Mouse (Mus musculus): Measurements from ENCODE around the gene Tas2r135. TPM values are rescaled to one million over a fixed set of nuclear protein-coding genes. Genes with fewer than 3 reads are reported as not detected.

The Tas2r135 gene
- polyA plus RNA-seq, 1 experiment from 2014 or later: not detected

DNA sequence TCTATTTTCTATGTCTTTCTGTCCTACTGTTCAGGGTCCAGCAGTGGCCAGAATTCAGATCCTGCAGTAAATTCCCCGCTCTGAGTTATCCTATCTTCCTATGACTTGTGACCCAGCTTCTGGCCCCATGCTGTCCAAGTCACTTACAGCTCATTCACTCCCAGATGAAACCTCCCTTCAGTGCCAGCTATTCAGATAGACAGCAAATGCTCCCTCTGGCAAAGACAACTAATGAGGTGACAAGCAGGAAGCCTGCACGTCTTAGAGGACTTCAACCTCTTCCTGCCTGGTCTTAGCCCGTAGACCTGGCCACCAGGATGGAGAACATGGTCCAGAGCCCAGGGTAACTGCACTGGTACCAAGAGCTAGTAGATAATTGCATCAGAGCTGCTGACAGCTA lies 42.3 kb upstream of the Tas2r135 start:
- ATAC-seq (ENCODE audit: insufficient number of reproducible peaks, low FRiP score, low TSS enrichment, low read depth): no peak
- no peak overlapping the region for H3K4me3 ChIP-seq (replicated peaks)
- WGBS: 60% methylated on average over 3 of the region's 3 CpGs

DNA sequence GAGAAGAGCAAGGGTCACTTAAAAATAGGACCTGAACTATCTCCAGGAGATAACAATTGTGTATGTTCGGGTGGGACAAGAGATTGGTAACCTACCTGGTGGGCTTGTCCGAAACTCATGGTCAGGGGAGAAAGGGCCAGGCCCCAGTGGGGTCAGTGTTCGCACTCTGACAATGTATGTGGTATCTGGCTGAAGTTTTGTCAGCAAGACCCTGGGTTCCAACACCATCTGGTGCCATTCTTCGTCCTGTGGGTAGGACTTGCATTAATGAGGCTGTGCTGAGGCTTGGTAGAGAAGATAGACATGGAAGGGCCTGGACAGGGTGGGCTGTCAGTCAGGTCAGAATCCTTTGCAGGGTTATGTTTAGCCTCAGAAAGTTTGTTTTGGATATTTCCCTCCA lies 41.2 kb upstream of the Tas2r135 start:
- WGBS: 89% methylated on average over 4 of the region's 4 CpGs
- Histone ChIP-seq H3K9me3 (replicated peaks) (no peaks in the 10 kb centered on the region), H3K4me3 (replicated peaks) (no peak overlapping the region), H3K9ac (no peak overlapping the region), H3K4me2 (replicated peaks) (no peak overlapping the region), H3K36me3 (peaks cover 24% of the 10 kb centered on the region), H3K27me3 (no peaks in the 10 kb centered on the region), H3K4me1 (no peaks in the 10 kb centered on the region), H3K27ac (replicated peaks) (no peak overlapping the region)
- ATAC-seq (ENCODE audit: insufficient number of reproducible peaks, low FRiP score, low TSS enrichment, low read depth): no peak

More for the DNA sequence above, 42.3 kb upstream of the Tas2r135 start:
- H3K4me1 ChIP-seq: no peaks in the 10 kb centered on the region
- no peak overlapping the region for H3K27ac ChIP-seq (replicated peaks)
- peaks cover 35% of the 10 kb centered on the region for H3K36me3 ChIP-seq
- no peaks in the 10 kb centered on the region for H3K27me3 ChIP-seq
- no peak overlapping the region for H3K4me2 ChIP-seq (replicated peaks)
- no peaks in the 10 kb centered on the region for H3K9me3 ChIP-seq (replicated peaks)
- no peak overlapping the region for H3K9ac ChIP-seq

DNA sequence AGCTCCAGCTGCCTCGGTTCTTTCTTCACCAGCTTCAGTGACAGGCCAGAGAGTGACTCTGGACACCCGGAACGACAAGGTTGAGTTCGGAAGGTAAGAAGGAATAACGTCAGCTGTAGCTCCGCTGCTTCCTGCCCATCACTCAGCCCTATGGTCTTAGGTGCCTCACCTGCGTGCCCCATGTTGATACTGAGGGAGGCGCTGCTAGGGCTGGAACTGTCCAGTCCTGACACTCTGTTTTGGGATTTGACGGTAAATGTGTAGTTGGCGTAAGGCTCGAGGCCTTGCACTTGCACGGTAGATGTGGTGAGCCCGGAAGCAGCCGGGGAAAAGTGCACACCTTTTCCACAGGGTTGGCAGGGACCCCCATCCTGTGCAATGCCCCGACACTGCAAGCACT lies 40.6 kb upstream of the Tas2r135 start:
- Histone ChIP-seq H3K27me3 (no peaks in the 10 kb centered on the region), H3K9me3 (replicated peaks) (no peaks in the 10 kb centered on the region), H3K9ac (no peak overlapping the region), H3K4me3 (replicated peaks) (no peak overlapping the region), H3K27ac (replicated peaks) (no peak overlapping the region), H3K4me1 (no peaks in the 10 kb centered on the region), H3K36me3 (peaks cover 18% of the 10 kb centered on the region; the same call in 1 of the 2 replicates), H3K4me2 (replicated peaks) (no peak overlapping the region)
- ATAC-seq (ENCODE audit: insufficient number of reproducible peaks, low FRiP score, low TSS enrichment, low read depth): no peak
- WGBS: 89% methylated on average over 15 of the region's 15 CpGs

DNA sequence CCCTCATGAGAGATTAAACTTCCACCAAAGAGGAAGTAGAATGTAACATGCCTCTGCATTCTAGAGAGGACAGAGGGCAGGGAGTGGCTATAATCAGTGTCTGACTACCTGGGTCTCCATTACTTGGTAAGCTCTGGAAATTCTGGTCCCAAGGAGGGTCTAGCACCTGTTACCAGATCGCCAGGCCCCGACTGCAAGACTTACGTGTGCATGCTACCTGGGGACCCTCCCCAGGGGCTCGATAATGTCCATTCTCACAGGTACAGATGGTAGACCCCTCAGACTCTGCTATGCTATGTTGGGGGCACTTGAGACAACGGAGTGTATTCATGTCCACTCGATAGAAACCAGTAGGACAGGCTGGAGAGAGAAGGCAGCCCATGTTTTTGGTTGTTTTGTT lies 40.0 kb upstream of the Tas2r135 start:
- no peak for ATAC-seq (ENCODE audit: insufficient number of reproducible peaks, low FRiP score, low TSS enrichment, low read depth)
- Histone ChIP-seq H3K27ac (replicated peaks) (no peak overlapping the region), H3K4me2 (replicated peaks) (no peak overlapping the region), H3K4me1 (no peaks in the 10 kb centered on the region), H3K9me3 (replicated peaks) (no peaks in the 10 kb centered on the region), H3K4me3 (replicated peaks) (no peak overlapping the region), H3K36me3 (peaks cover 12% of the 10 kb centered on the region; the same call in 1 of the 2 replicates), H3K9ac (no peak overlapping the region), H3K27me3 (no peaks in the 10 kb centered on the region)
- 87% methylated on average over 6 of the region's 6 CpGs for WGBS

DNA sequence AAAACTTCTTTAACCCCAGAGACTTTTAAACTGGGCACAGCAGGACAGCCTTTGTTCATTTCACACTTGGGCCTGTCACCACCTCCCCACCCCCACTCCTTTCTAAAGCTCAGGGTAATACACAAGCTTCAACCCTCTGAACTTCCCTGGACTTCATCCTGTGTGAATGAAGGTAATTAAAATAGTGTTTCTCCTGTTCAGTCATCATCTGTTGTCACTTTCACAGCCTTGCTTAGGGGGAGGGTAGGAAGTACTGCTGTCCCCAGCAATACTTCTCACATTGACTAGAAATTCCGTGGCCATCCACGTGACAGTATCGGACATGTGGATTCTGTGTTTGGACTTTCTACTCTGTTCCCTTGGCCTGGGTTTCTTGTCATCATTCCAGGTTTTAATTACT lies 35.4 kb upstream of the Tas2r135 start:
- no peak overlapping the region for H3K9ac ChIP-seq
- peaks cover 28% of the 10 kb centered on the region for H3K4me1 ChIP-seq
- no peak overlapping the region for H3K4me2 ChIP-seq (replicated peaks)
- H3K9me3 ChIP-seq (replicated peaks): no peaks in the 10 kb centered on the region
- no peaks in the 10 kb centered on the region for H3K27me3 ChIP-seq
- no peak for ATAC-seq (ENCODE audit: insufficient number of reproducible peaks, low FRiP score, low TSS enrichment, low read depth)
- no peak overlapping the region for H3K27ac ChIP-seq (replicated peaks)
- WGBS: 27% methylated on average over 3 of the region's 3 CpGs
- no peaks in the 10 kb centered on the region for H3K36me3 ChIP-seq
- no peak overlapping the region for H3K4me3 ChIP-seq (replicated peaks)

DNA sequence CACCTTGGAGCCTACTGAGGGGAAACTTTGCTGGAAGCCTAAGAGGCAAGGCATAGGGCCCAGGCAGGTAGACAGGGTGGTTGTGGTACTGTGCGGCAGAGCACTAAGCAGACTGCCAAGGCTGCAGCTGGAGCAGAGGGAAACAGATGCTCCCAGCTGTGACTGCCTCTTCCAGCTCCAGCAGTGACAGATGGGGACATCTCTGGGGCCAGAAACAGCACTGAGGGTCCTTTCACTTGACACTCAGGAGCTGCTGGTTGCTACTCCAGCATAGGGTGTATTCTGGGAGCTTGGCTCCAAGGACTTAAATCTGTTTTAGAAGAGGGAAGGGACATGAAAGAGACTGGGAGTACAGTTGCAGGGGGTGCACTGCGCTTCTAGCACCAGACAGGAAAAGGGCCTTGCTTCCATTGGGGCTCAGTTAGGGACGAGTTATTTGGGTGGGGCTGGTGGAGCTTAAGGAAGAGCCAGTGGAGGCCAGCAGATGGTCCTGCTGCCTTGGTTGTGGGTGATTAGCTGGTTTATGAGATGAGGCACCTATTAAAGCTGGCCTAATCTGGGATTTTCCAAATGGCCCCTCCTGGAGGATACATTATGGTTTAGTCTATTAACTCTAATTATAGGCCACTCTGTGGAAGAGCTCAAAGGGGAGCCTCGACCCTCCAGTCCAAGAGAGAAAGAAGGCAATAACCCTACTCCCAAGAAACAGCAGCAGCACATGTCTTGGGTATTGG lies 34.4 kb upstream of the Tas2r135 start:
- H3K4me1 ChIP-seq: peaks cover 32% of the 10 kb centered on the region
- no peak overlapping the region for H3K27ac ChIP-seq (replicated peaks)
- 42% methylated on average over 4 of the region's 4 CpGs for WGBS
- no peak for ATAC-seq (ENCODE audit: insufficient number of reproducible peaks, low FRiP score, low TSS enrichment, low read depth)
- no peaks in the 10 kb centered on the region for H3K27me3 ChIP-seq
- no peak overlapping the region for H3K9ac ChIP-seq
- H3K36me3 ChIP-seq: no peaks in the 10 kb centered on the region
- H3K9me3 ChIP-seq (replicated peaks): no peaks in the 10 kb centered on the region
- H3K4me3 ChIP-seq (replicated peaks): no peak overlapping the region
- H3K4me2 ChIP-seq (replicated peaks): no peak overlapping the region

DNA sequence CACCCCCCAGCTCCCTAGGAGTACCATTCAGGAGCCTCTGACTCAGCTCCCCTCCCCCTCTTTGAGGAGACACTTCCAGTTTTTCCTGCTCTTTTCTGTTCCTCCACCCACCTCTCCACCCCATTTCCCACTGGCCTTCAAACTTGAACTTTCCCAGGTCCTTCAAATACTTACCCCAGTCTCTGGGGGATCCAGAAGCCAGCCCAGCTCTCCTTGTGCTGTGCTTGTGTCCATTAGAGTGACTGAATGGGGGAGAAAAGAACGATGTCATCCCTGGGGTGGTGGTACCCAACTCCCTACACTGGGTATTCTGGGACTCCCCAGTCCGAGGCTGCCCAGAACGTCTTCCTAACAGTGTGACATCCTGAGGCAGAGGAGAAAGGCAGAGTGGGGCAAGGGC lies 33.2 kb upstream of the Tas2r135 start:
- 15% methylated on average over 3 of the region's 3 CpGs for WGBS
- Histone ChIP-seq H3K4me3 (replicated peaks) (peak overlapping the region; percentile 60), H3K9me3 (replicated peaks) (no peaks in the 10 kb centered on the region), H3K4me2 (replicated peaks) (peak overlapping the region; percentile 94), H3K27ac (replicated peaks) (peak overlapping the region; percentile 81), H3K27me3 (no peaks in the 10 kb centered on the region), H3K9ac (no peak overlapping the region), H3K36me3 (no peaks in the 10 kb centered on the region), H3K4me1 (peaks cover 32% of the 10 kb centered on the region)
- ATAC-seq (ENCODE audit: insufficient number of reproducible peaks, low FRiP score, low TSS enrichment, low read depth): 0 out of 2 replicates have a peak, but pooled peaks have one; percentile 6

DNA sequence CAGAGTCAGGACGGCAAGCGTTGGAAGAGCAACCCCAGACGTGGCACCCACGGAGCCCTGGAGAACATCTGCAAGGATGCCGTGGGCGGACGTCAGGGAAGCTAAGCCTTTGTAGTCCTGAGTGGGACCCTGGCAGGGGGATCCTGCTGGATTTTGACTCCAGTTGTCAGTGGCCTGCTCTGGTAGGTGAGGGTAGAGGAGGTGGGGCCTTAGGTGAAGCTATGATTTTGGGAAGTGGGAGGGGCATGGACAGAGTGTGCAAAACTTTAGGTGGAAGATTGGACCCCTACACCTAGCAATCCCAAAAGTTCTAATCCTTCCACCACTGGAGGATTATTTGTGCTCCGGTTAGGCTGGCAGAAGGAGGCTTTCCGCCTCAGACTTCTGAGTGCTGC lies 32.8 kb upstream of the Tas2r135 start:
- 0 out of 2 replicates have a peak, but pooled peaks have one; percentile 26 for ATAC-seq (ENCODE audit: insufficient number of reproducible peaks, low FRiP score, low TSS enrichment, low read depth)
- peak overlapping the region; percentile 81 for H3K27ac ChIP-seq (replicated peaks)
- H3K4me3 ChIP-seq (replicated peaks): peak overlapping the region; percentile 60
- H3K4me2 ChIP-seq (replicated peaks): peak overlapping the region; percentile 94
- H3K27me3 ChIP-seq: no peaks in the 10 kb centered on the region
- H3K36me3 ChIP-seq: no peaks in the 10 kb centered on the region
- no peaks in the 10 kb centered on the region for H3K9me3 ChIP-seq (replicated peaks)
- H3K4me1 ChIP-seq: peaks cover 32% of the 10 kb centered on the region
- H3K9ac ChIP-seq: no peak overlapping the region
- 10% methylated on average over 9 of the region's 9 CpGs for WGBS

DNA sequence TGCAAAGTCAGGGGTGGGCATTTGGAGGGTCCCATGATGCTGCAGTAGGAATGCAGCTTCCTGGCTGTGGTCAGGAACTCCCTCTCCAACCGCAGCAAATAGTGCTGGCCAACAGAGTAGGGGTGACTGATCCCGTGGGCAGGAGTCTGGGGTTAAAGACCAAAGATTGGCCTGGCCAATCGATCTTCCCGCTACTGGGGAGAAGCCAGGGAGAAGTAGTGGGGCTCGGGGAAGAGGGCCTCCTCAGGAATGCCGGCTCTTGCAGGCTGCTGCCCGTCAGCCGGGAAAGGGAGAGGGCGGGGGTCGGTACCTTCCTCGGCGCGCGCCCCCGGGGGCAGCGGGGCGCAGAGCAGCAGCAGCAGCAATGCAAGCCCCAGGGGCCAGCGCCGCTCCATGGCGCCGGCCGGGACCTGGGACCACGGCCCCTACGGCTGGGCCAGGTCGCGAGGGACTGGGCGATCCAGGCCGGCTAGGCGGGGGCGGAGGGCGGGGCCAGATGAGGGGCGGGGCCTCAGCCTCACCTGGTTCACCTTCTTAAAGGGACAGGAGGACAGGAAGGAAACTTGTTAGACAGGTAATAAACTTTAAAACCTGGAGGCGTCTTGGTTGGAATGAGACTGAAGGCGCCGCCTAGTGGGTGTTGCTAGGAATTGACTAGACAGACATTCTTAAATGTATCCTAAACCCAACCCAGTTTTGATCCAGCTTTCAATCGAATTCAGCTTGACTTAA lies 32.3 kb upstream of the Tas2r135 start, which contains the start of gene Epha1:
Epha1 (minus strand) TSS at position 453 of the 732 bp plus-strand sequence.
- under 1% methylated on average over 36 of the region's 36 CpGs for WGBS
- ATAC-seq (ENCODE audit: insufficient number of reproducible peaks, low FRiP score, low TSS enrichment, low read depth): peak; percentile 60
- peak within 1 kb of the TSS; percentile 60 for H3K4me3 ChIP-seq (replicated peaks)
- peak within 1 kb of the TSS; percentile 94 for H3K4me2 ChIP-seq (replicated peaks)
- peak within 1 kb of the TSS; percentile 47 for H3K9ac ChIP-seq
- no peaks in the 10 kb centered on the region for H3K9me3 ChIP-seq (replicated peaks)
- H3K4me1 ChIP-seq: peaks cover 32% of the 10 kb centered on the region
- peak within 1 kb of the TSS; percentile 81 for H3K27ac ChIP-seq (replicated peaks)
- H3K36me3 ChIP-seq: no peaks in the 10 kb centered on the region
- no peaks in the 10 kb centered on the region for H3K27me3 ChIP-seq

DNA sequence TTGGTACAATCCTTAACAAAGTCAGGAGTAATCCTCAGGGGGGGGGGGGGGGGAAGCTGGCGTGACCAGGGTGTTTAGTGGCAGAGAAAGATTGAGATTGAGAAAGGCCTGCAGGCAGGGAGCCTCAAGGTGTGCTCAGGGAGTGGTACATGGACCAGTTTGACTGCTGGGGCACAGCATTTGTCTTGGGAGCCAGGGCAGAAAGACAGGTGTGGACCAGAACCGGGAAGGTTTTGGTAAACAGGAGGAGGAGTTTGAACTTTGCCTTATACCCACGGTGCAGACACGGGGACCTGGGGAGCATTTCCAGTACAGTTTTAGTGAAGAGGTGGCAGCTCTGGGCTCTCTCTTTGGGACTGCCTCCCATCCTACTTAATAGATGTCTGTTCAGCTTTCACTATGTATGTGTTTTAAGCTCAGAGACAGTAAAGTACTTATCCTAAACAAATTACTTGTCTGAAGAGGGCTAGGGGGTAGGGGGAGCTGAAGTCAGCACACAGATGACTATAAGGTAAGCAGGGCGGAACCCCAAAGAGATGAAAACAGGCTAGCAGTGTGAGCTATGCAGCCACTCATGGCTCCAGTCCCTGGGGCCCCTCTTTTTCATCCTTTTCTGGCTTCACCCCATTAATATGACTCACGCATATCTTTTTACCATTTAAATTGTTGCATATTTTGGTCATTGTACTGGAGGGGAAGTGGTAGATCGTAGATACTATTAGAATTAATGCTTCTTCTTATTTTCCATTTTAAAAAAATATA lies 31.4 kb upstream of the Tas2r135 start:
- ATAC-seq (ENCODE audit: insufficient number of reproducible peaks, low FRiP score, low TSS enrichment, low read depth): no peak

DNA sequence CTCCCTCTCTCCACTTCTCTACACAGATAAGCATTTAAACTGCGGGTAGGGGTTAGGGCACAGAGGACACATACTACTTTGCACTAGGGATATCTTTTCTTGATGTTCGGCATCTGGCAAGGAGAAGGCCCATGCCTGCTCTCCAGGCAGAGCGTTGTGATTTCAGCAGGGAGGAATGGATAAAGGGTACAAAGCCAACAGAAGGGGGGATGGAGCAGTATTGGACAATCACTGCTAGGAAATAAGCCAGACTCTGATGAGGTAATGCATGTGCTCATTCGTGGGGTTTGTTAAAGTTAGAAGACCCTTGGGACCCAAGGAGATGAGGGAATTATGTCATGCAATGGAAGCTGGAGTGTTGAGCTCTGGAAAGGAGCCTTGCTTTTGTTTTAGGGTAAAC lies 30.5 kb upstream of the Tas2r135 start:
- Histone ChIP-seq H3K9me3 (replicated peaks) (no peaks in the 10 kb centered on the region), H3K9ac (no peak overlapping the region), H3K27ac (replicated peaks) (no peak overlapping the region), H3K4me2 (replicated peaks) (no peak overlapping the region), H3K27me3 (no peaks in the 10 kb centered on the region), H3K4me3 (replicated peaks) (no peak overlapping the region), H3K36me3 (no peaks in the 10 kb centered on the region), H3K4me1 (peaks cover 32% of the 10 kb centered on the region)
- 60% methylated on average over 4 of the region's 4 CpGs for WGBS
- ATAC-seq (ENCODE audit: insufficient number of reproducible peaks, low FRiP score, low TSS enrichment, low read depth): no peak

More for the DNA sequence above, 31.4 kb upstream of the Tas2r135 start:
- peak overlapping the region; percentile 94 for H3K4me2 ChIP-seq (replicated peaks)
- no peaks in the 10 kb centered on the region for H3K36me3 ChIP-seq
- H3K27me3 ChIP-seq: no peaks in the 10 kb centered on the region
- WGBS: 35% methylated on average over 7 of the region's 7 CpGs
- H3K9ac ChIP-seq: no peak overlapping the region
- peaks cover 32% of the 10 kb centered on the region for H3K4me1 ChIP-seq
- peak overlapping the region; percentile 55 for H3K27ac ChIP-seq (replicated peaks)
- H3K9me3 ChIP-seq (replicated peaks): no peaks in the 10 kb centered on the region
- H3K4me3 ChIP-seq (replicated peaks): peak overlapping the region; percentile 60
